Mouse (Mus musculus) lung, postnatal 0 days (tissue): ENCODE measurements at regions not wholly inside any gene's neighbourhood (a gene's known extent, or its start where the extent isn't known, plus 50 kb on each side); places are given as distances from the start of the nearest gene placed in this dataset.
A peak's percentile ranks its signal among the peaks of the same experiment; 100 is the strongest.

Experiments used
- ATAC-seq: fragments of 200-750 bp; cut with Nextera tagmentation; 2 replicates; pipeline ENCODE4 v1.8.0; 2017; ENCODE audit warnings: moderate library complexity
- DNase-seq: peaks from one replicate; pipeline ENCODE4 v3.0.0-alpha.2; 2016; ENCODE audit warnings: low spot score
- H3K27ac ChIP-seq: fragments of 300-500 bp; sonication (generic); 2 replicates; pipeline ENCODE4 v1.5.1; 2014; ENCODE audit warnings: antibody characterized with exemption, mild to moderate bottlenecking, low read length, mixed read lengths
- H3K27me3 ChIP-seq: fragments of 300-500 bp; sonication (generic); replicated peaks from 2 replicates; pipeline ENCODE4 v1.6.1; 2014; ENCODE audit warnings: low read length, mixed read lengths; ENCODE audit not compliant: insufficient read depth
- H3K36me3 ChIP-seq: fragments of 300-500 bp; sonication (generic); 2 replicates; pipeline ENCODE4 v1.6.1; 2014; ENCODE audit warnings: low read length, mixed read lengths; ENCODE audit not compliant: insufficient read depth
- H3K4me1 ChIP-seq: fragments of 300-500 bp; sonication (generic); 2 replicates; pipeline ENCODE4 v1.6.1; 2014; ENCODE audit warnings: antibody characterized with exemption, low read depth, low read length, mixed read lengths; ENCODE audit not compliant: insufficient read depth
- H3K4me2 ChIP-seq: fragments of 300-500 bp; sonication (generic); replicated peaks from 2 replicates; pipeline ENCODE4 v1.6.1; 2014; ENCODE audit warnings: low read depth, mild to moderate bottlenecking, low read length, moderate library complexity, mixed read lengths
- H3K4me3 ChIP-seq: fragments of 300-500 bp; sonication (generic); 2 replicates; pipeline ENCODE4 v1.5.1; 2014; ENCODE audit warnings: low read depth, low read length
- H3K9ac ChIP-seq: fragments of 300-500 bp; sonication (generic); replicated peaks from 2 replicates; pipeline ENCODE4 v1.6.1; 2014; ENCODE audit warnings: low read depth, mild to moderate bottlenecking
- H3K9me3 ChIP-seq: fragments of 300-500 bp; sonication (generic); 2 replicates; pipeline ENCODE4 v1.6.1; 2016; ENCODE audit warnings: low read length, mixed read lengths
- CTCF ChIP-seq: IDR thresholded peaks from 2 replicates; pipeline ENCODE4 v1.5.1; 2016; ENCODE audit warnings: antibody characterized with exemption, mild to moderate bottlenecking
- EP300 ChIP-seq: IDR thresholded peaks from 2 replicates; pipeline ENCODE4 v1.6.1; 2016; ENCODE audit warnings: antibody characterized with exemption, mild to moderate bottlenecking, control low read depth
- WGBS: fragments of 180-500 bp; shearing (Covaris S2); extraction: QIAGEN DNeasy Blood & Tissue Kit; methylation state at CpG from one replicate; pipeline ENCODE4 v1.1.7; 2014; 5-methylcytosine and 5-hydroxymethylcytosine counted together

GRCm38 (mm10) chr2:57689877-57690276 lies 307.8 kb upstream of the Galnt5 start:
- Histone ChIP-seq H3K27ac (no peak overlapping the region), H3K36me3 (no peaks in the 10 kb centered on the region), H3K27me3 (no peaks in the 10 kb centered on the region), H3K4me3 (no peak overlapping the region), H3K9me3 (no peaks in the 10 kb centered on the region), H3K4me1 (no peaks in the 10 kb centered on the region), H3K9ac (no peak overlapping the region), H3K4me2 (no peak overlapping the region)
- TF ChIP-seq EP300 (no peak), CTCF (no peak)
- 53% methylated on average over 3 of the region's 3 CpGs for WGBS
- DNase-seq (no peak), ATAC-seq (no peak)

- ATAC-seq (no peak), DNase-seq (no peak)
- 0 out of 2 replicates have a peak overlapping the region, but pooled peaks have one; percentile 8 for H3K4me2 ChIP-seq
- no peaks in the 10 kb centered on the region for H3K9me3 ChIP-seq
- H3K4me3 ChIP-seq = no peak overlapping the region
- H3K36me3 ChIP-seq = no peaks in the 10 kb centered on the region
- WGBS = 46% methylated on average over 11 of the region's 11 CpGs
- no peak overlapping the region for H3K27ac ChIP-seq
- H3K9ac ChIP-seq = no peak overlapping the region
- TF ChIP-seq EP300 = no peak
- no peak for TF ChIP-seq CTCF
- peaks cover 3% of the 10 kb centered on the region; the same call in 1 of the 2 replicates for H3K4me1 ChIP-seq
- H3K27me3 ChIP-seq = no peaks in the 10 kb centered on the region
Measured at GRCm38 (mm10) chr2:57696992-57697772, 300.5 kb upstream of the Galnt5 start.

- no peak overlapping the region for H3K9ac ChIP-seq
- 11% methylated on average over 11 of the region's 11 CpGs for WGBS
Measured at GRCm38 (mm10) chr2:57698659-57699061, 299.0 kb upstream of the Galnt5 start.

GRCm38 (mm10) chr2:57699226-57699625 lies 298.5 kb upstream of the Galnt5 start:
- Histone ChIP-seq H3K9me3 (no peaks in the 10 kb centered on the region), H3K9ac (no peak overlapping the region), H3K27ac (no peak overlapping the region), H3K36me3 (no peaks in the 10 kb centered on the region), H3K4me1 (peaks cover 3% of the 10 kb centered on the region; the same call in 1 of the 2 replicates), H3K4me3 (no peak overlapping the region), H3K27me3 (no peaks in the 10 kb centered on the region), H3K4me2 (no peak overlapping the region)
- DNase-seq (no peak), ATAC-seq (no peak)
- WGBS = 46% methylated on average over 4 of the region's 4 CpGs
- TF ChIP-seq CTCF = no peak
- no peak for TF ChIP-seq EP300

More at GRCm38 (mm10) chr2:57698659-57699061, 299.0 kb upstream of the Galnt5 start:
- ATAC-seq = no peak; the same call in 1 of the 2 replicates
- TF ChIP-seq EP300 (no peak), CTCF (peak; percentile 70)
- H3K9me3 ChIP-seq = no peaks in the 10 kb centered on the region
- H3K4me3 ChIP-seq = peak overlapping the region; percentile 3; the same call in 1 of the 2 replicates
- no peak overlapping the region for H3K27ac ChIP-seq
- no peaks in the 10 kb centered on the region for H3K36me3 ChIP-seq
- H3K4me2 ChIP-seq = peak overlapping the region; percentile 30
- H3K27me3 ChIP-seq = no peaks in the 10 kb centered on the region
- peaks cover 3% of the 10 kb centered on the region; the same call in 1 of the 2 replicates for H3K4me1 ChIP-seq
- peak; percentile 49 for DNase-seq

GRCm38 (mm10) chr2:57716754-57717510 lies 280.8 kb upstream of the Galnt5 start:
- DNase-seq (no peak), ATAC-seq (no peak)
- Histone ChIP-seq H3K4me2 (no peak overlapping the region), H3K4me1 (no peaks in the 10 kb centered on the region), H3K36me3 (no peaks in the 10 kb centered on the region), H3K27ac (no peak overlapping the region), H3K9me3 (no peaks in the 10 kb centered on the region), H3K27me3 (no peaks in the 10 kb centered on the region), H3K9ac (no peak overlapping the region), H3K4me3 (no peak overlapping the region)
- TF ChIP-seq CTCF = no peak
- no peak for TF ChIP-seq EP300
- 52% methylated on average over 10 of the region's 10 CpGs for WGBS
